Mouse (Mus musculus): ENCODE results near the gene Ccn1.

DNA sequence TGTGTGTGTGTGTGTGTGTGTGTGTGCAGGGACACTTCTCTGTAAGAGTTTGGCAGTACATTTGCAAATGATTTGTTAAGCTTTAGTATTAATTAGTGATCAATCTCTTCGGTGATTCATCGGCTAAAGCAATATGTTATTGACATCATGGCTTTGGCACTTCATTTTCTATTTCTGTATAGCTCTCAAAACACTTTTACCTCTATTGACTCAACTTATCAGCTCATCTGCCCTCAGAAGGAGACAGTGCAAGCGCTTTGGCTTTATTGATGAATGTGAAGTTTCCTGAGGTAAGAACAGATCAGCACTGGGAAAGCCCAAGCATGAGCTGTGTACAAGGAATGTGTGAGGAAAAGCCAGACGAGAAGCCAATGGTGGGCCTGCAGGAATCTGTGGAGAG is 28.6 kb downstream of the Ccn1 start:
- TF ChIP-seq CTCF (IDR thresholded peaks at IDR 0.05; ENCODE audit: borderline replicate concordance, insufficient read depth, low read depth, low read length) (no peak), POLR2A (IDR thresholded peaks at IDR 0.05; ENCODE audit: borderline replicate concordance, insufficient read depth, low read length) (no peak)

Data from cerebellum, adult 2 months (tissue).